Mouse (Mus musculus) lung, postnatal 0 days (tissue): ENCODE data around the gene Postn. TPM values are rescaled to one million over a fixed set of nuclear protein-coding genes. Genes with fewer than 3 reads are reported as not detected.

Experiments
- ATAC-seq: fragments of 200-750 bp; cut with Nextera tagmentation; 2 replicates; pipeline ENCODE4 v1.8.0; 2017; ENCODE audit warnings: moderate library complexity
- DNase-seq: peaks from one replicate; pipeline ENCODE4 v3.0.0-alpha.2; 2016; ENCODE audit warnings: low spot score
- H3K27ac ChIP-seq: fragments of 300-500 bp; sonication (generic); 2 replicates; pipeline ENCODE4 v1.5.1; 2014; ENCODE audit warnings: antibody characterized with exemption, mild to moderate bottlenecking, low read length, mixed read lengths
- H3K27me3 ChIP-seq: fragments of 300-500 bp; sonication (generic); replicated peaks from 2 replicates; pipeline ENCODE4 v1.6.1; 2014; ENCODE audit warnings: low read length, mixed read lengths; ENCODE audit not compliant: insufficient read depth
- H3K36me3 ChIP-seq: fragments of 300-500 bp; sonication (generic); 2 replicates; pipeline ENCODE4 v1.6.1; 2014; ENCODE audit warnings: low read length, mixed read lengths; ENCODE audit not compliant: insufficient read depth
- H3K4me1 ChIP-seq: fragments of 300-500 bp; sonication (generic); 2 replicates; pipeline ENCODE4 v1.6.1; 2014; ENCODE audit warnings: antibody characterized with exemption, low read depth, low read length, mixed read lengths; ENCODE audit not compliant: insufficient read depth
- H3K4me2 ChIP-seq: fragments of 300-500 bp; sonication (generic); replicated peaks from 2 replicates; pipeline ENCODE4 v1.6.1; 2014; ENCODE audit warnings: low read depth, mild to moderate bottlenecking, low read length, moderate library complexity, mixed read lengths
- H3K4me3 ChIP-seq: fragments of 300-500 bp; sonication (generic); 2 replicates; pipeline ENCODE4 v1.5.1; 2014; ENCODE audit warnings: low read depth, low read length
- H3K9ac ChIP-seq: fragments of 300-500 bp; sonication (generic); replicated peaks from 2 replicates; pipeline ENCODE4 v1.6.1; 2014; ENCODE audit warnings: low read depth, mild to moderate bottlenecking
- H3K9me3 ChIP-seq: fragments of 300-500 bp; sonication (generic); 2 replicates; pipeline ENCODE4 v1.6.1; 2016; ENCODE audit warnings: low read length, mixed read lengths
- CTCF ChIP-seq: IDR thresholded peaks from 2 replicates; pipeline ENCODE4 v1.5.1; 2016; ENCODE audit warnings: antibody characterized with exemption, mild to moderate bottlenecking
- EP300 ChIP-seq: IDR thresholded peaks from 2 replicates; pipeline ENCODE4 v1.6.1; 2016; ENCODE audit warnings: antibody characterized with exemption, mild to moderate bottlenecking, control low read depth
- WGBS: fragments of 180-500 bp; shearing (Covaris S2); extraction: QIAGEN DNeasy Blood & Tissue Kit; methylation state at CpG from one replicate; pipeline ENCODE4 v1.1.7; 2014; 5-methylcytosine and 5-hydroxymethylcytosine counted together
- polyA plus RNA-seq: library from polyadenylated mRNA; unstranded; fragments of >200 nt; fragmentation: Nextera tagmentation; extraction: Ambion mirVana; gene quantifications from 2 replicates; pipeline ENCODE4 v1.2.1, GENCODE M21; 2015

Postn gene
- polyA plus RNA-seq, 1 experiment from 2014 or later = 199 TPM

DNA sequence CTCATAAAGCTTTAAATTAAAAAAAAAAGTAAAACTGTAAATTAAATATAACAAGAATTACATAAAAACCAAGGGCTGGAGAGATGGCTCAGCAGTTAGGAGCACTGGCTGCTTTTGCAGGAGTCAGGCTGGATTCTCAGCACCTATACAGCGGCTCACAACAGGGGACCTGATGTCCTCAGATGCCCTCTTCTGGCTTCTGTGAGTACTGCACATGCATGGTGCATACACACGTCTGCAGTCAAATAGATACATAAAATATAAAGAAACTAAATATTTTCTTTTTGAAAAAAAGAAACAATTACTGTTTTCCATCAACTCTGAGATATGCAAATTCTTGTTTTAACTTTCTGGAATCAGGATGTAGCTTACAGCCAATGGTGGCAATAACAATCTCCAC lies 60.8 kb downstream of the Postn start:
- 88% methylated on average over 2 of the region's 2 CpGs for WGBS
- Histone ChIP-seq H3K27ac (no peak overlapping the region), H3K9ac (no peak overlapping the region), H3K4me3 (no peak overlapping the region), H3K9me3 (no peaks in the 10 kb centered on the region), H3K4me2 (no peak overlapping the region), H3K27me3 (no peaks in the 10 kb centered on the region), H3K36me3 (no peaks in the 10 kb centered on the region), H3K4me1 (no peaks in the 10 kb centered on the region)
- DNase-seq (no peak), ATAC-seq (no peak)
- TF ChIP-seq EP300 = no peak
- 0 out of 2 replicates have a peak, but pooled peaks have one; percentile 7 for TF ChIP-seq CTCF

DNA sequence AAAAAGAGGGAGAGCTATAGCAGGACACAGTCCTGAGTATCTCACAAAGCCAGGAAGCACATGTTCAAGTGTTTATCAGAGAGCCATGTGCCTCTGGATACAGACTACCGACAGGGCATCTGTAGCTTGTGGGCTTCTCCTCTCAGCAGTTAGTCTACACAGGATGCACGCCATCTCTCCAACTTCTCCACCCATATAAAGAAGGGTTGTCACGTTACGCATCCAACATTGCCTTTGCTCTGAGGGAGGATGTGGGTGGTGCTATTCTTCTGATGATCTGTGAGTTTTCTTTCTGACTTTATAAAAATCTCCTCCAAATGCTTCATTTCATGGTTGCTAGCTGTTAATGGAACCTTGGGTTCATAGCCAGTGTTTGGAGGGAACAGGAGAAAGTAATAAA lies 63.2 kb downstream of the Postn start:
- no peak for ATAC-seq
- Histone ChIP-seq H3K9ac (no peak overlapping the region), H3K36me3 (no peaks in the 10 kb centered on the region), H3K4me2 (no peak overlapping the region), H3K9me3 (no peaks in the 10 kb centered on the region), H3K27me3 (no peaks in the 10 kb centered on the region), H3K4me1 (no peaks in the 10 kb centered on the region), H3K27ac (no peak overlapping the region), H3K4me3 (no peak overlapping the region)
- no peak for DNase-seq
- TF ChIP-seq EP300 (no peak), CTCF (no peak)
- WGBS = 55% methylated on average over 4 of the region's 4 CpGs

DNA sequence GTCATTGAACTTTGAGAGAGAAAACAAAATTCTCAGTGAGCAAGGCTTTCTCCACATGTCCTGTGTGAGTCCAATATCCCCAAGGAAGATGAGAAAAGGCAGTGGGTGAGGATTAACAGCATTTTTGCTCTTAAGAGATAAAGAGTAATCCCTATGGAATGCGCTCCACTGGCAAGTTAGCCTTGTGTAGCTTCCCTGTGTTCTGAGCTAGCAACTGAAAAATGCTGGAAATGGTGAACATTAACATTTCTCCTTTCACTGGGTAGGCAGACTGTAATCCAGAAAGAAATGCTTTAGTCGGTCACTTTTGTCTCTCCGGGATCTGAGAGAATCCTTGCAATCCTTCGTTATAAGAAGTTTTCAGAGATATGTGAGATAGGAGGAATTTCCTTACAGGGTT lies 70.8 kb downstream of the Postn start:
- Histone ChIP-seq H3K9ac (no peak overlapping the region), H3K9me3 (no peaks in the 10 kb centered on the region), H3K27me3 (no peaks in the 10 kb centered on the region), H3K4me1 (no peaks in the 10 kb centered on the region), H3K4me3 (no peak overlapping the region), H3K36me3 (no peaks in the 10 kb centered on the region), H3K27ac (no peak overlapping the region), H3K4me2 (no peak overlapping the region)
- TF ChIP-seq CTCF = no peak
- ATAC-seq (no peak), DNase-seq (peak; percentile 21)
- 78% methylated on average over 4 of the region's 4 CpGs for WGBS

DNA sequence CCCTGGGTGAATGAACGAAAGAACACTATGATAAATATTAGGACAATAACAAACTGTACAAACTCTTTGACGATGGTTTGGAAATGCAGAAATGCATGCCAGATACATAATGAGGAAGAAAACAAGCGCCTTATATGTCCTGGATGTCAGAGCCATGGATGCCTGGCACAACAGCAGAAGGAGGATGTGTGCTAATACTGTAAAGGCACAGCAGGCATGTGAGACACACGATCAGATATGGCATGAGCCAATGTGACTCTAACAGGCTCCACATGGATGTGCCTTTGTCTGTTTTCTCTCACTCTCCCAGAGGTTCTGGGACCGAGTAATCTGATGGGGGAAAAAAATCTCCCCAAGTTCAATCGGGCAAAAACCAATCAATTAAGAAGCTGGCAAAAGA lies 71.3 kb downstream of the Postn start:
- Histone ChIP-seq H3K36me3 (no peaks in the 10 kb centered on the region), H3K4me3 (no peak overlapping the region), H3K27ac (no peak overlapping the region), H3K4me2 (no peak overlapping the region), H3K4me1 (no peaks in the 10 kb centered on the region), H3K9ac (no peak overlapping the region), H3K9me3 (no peaks in the 10 kb centered on the region), H3K27me3 (no peaks in the 10 kb centered on the region)
- 0 out of 2 replicates have a peak, but pooled peaks have one; percentile 20 for TF ChIP-seq EP300
- TF ChIP-seq CTCF = no peak
- 45% methylated on average over 6 of the region's 6 CpGs for WGBS
- peak; percentile 71 for ATAC-seq
- DNase-seq = peak; percentile 65

DNA sequence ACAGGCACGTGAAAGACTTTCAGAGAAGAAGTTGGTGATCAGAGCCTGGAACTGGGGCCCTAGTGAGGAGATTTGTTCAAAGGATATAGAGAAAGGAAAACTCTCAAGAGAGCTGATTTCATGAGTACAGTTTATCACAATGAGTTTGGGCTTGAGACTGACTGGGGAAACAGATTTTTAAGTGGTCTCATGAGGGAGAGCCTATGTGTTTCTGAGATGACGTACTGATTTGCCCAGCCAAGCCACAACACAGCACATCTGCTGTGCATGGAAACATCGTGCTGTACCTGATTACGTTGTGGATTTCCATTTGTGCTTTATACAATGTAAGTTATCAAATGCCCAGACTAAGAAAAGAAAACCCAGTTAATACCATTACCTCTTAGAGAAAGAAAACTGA lies 71.7 kb downstream of the Postn start:
- no peak for TF ChIP-seq CTCF
- TF ChIP-seq EP300 = no peak
- Histone ChIP-seq H3K4me1 (no peaks in the 10 kb centered on the region), H3K27me3 (no peaks in the 10 kb centered on the region), H3K9ac (no peak overlapping the region), H3K9me3 (no peaks in the 10 kb centered on the region), H3K4me3 (no peak overlapping the region), H3K27ac (no peak overlapping the region), H3K4me2 (no peak overlapping the region), H3K36me3 (no peaks in the 10 kb centered on the region)
- no peak for DNase-seq
- no peak for ATAC-seq
- 72% methylated on average over 4 of the region's 4 CpGs for WGBS

DNA sequence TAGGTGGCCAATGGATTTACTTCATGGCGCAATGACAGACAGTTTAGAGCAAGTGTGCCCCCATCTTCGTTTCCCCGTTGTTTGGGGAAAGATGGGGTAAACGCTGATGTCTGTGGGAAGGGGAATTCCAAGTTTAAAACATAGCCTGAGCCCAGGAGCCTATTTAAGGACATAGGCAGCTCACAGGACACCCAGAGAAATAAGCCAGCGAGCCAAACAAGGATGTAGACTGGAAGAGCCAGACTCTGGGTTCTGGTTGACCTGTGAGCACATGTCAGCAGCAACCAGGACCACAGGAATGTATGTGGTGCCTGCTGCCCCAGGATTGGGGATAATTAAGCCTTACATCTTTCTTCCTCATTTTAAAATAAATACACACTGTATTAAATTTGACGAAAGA lies 73.7 kb downstream of the Postn start:
- Histone ChIP-seq H3K4me2 (no peak overlapping the region), H3K9ac (no peak overlapping the region), H3K36me3 (no peaks in the 10 kb centered on the region), H3K27me3 (no peaks in the 10 kb centered on the region), H3K4me1 (no peaks in the 10 kb centered on the region), H3K27ac (no peak overlapping the region), H3K9me3 (no peaks in the 10 kb centered on the region), H3K4me3 (no peak overlapping the region)
- no peak for ATAC-seq
- no peak for TF ChIP-seq CTCF
- no peak for TF ChIP-seq EP300
- DNase-seq = no peak
- WGBS = 86% methylated on average over 6 of the region's 6 CpGs

DNA sequence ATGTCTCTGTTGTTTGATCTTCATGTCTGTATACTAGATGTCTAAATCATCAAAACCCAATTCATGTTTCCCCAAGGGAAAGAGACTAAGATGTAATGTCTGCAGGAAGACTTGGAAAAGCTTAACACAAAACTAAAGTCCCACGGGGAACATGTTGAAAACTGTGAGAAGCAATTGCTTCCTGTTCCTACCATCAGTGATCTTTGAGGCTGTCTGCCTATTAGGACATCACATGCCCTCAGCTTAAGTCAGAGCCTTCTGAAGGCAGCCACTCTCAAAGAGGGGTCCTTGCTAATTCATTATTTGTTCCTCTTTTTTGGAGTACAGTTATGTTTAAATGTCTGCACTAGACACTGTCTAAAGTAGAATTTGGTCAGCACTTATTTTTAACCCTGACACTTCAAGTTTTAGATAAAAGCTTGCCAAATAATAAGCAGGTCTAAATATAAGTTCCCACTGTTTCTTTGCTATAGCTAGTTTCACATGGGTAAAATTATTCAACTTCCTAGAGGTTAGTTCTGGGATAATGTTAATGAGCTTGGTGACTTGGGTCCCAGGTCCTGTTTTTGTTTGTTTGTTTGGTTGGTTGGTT lies 75.6 kb downstream of the Postn start:
- Histone ChIP-seq H3K4me3 (no peak overlapping the region), H3K9ac (no peak overlapping the region), H3K36me3 (no peaks in the 10 kb centered on the region), H3K27ac (no peak overlapping the region), H3K4me1 (no peaks in the 10 kb centered on the region), H3K27me3 (no peaks in the 10 kb centered on the region), H3K4me2 (no peak overlapping the region), H3K9me3 (no peaks in the 10 kb centered on the region)
- 31% methylated on average over 1 of the region's 1 CpGs for WGBS
- ATAC-seq = peak; percentile 57
- DNase-seq = peak; percentile 22
- TF ChIP-seq EP300 = no peak
- TF ChIP-seq CTCF = no peak

Other genes starting within 250 kb of the Postn start
- 0.07 and 0.10 TPM in 2 replicates for gene Trpc4, start 205.1 kb upstream of the Postn start, polyA plus RNA-seq